Mouse (Mus musculus): Measurements from ENCODE around the gene Rnf111. TPM values are rescaled to one million over a fixed set of nuclear protein-coding genes. Genes with fewer than 3 reads are reported as not detected.

Gene Rnf111
- polyA plus RNA-seq, 1 experiment from 2014 or later = 19.5 TPM

- ATAC-seq (replicated peaks; ENCODE audit: extremely low read depth, insufficient read depth, low FRiP score) = peak; percentile 97
- H3K4me2 ChIP-seq (ENCODE audit: low read depth, low read length) = peak within 1 kb of the TSS; percentile 96
- WGBS = 2% methylated on average over 45 of the region's 45 CpGs
These were observed 82.1 kb downstream of the Rnf111 start, which contains the start of gene Ccnb2 for GRCm38 (mm10) chr9:70421257-70422056. Gene Ccnb2 (minus strand): TSS chr9:70421547.

GRCm38 (mm10) chr9:70416412-70416811, 87.1 kb downstream of the Rnf111 start:
- Histone ChIP-seq H3K27ac (ENCODE audit: low read length) (no peak overlapping the region), H3K9ac (ENCODE audit: low read length) (no peak overlapping the region), H3K4me3 (ENCODE audit: low read length) (no peak overlapping the region), H3K36me3 (ENCODE audit: control insufficient read depth, insufficient read depth) (peaks cover 48% of the 10 kb centered on the region), H3K27me3 (ENCODE audit: control insufficient read depth, insufficient read depth, low read length) (no peaks in the 10 kb centered on the region), H3K4me2 (ENCODE audit: low read depth, low read length) (no peak overlapping the region), H3K9me3 (replicated peaks; ENCODE audit: control insufficient read depth, low read length) (no peaks in the 10 kb centered on the region), H3K4me1 (ENCODE audit: control insufficient read depth, insufficient read depth, low read length) (peaks cover 7% of the 10 kb centered on the region; the same call in 1 of the 2 replicates)
- no peak for ATAC-seq (replicated peaks; ENCODE audit: extremely low read depth, insufficient read depth, low FRiP score)
- WGBS = 80% methylated on average over 3 of the region's 3 CpGs

More at GRCm38 (mm10) chr9:70421257-70422056, 82.1 kb downstream of the Rnf111 start, which contains the start of gene Ccnb2:
- H3K27ac ChIP-seq (ENCODE audit: low read length) = peak within 1 kb of the TSS; percentile 68; the same call in 1 of the 2 replicates
- H3K36me3 ChIP-seq (ENCODE audit: control insufficient read depth, insufficient read depth) = peaks cover 30% of the 10 kb centered on the region
- peak within 1 kb of the TSS; percentile 86 for H3K4me3 ChIP-seq (ENCODE audit: low read length)
- H3K4me1 ChIP-seq (ENCODE audit: control insufficient read depth, insufficient read depth, low read length) = peaks cover 10% of the 10 kb centered on the region; the same call in 1 of the 2 replicates
- peak within 1 kb of the TSS; percentile 90 for H3K9ac ChIP-seq (ENCODE audit: low read length)
- no peaks in the 10 kb centered on the region for H3K27me3 ChIP-seq (ENCODE audit: control insufficient read depth, insufficient read depth, low read length)
- H3K9me3 ChIP-seq (replicated peaks; ENCODE audit: control insufficient read depth, low read length) = no peaks in the 10 kb centered on the region

DNA sequence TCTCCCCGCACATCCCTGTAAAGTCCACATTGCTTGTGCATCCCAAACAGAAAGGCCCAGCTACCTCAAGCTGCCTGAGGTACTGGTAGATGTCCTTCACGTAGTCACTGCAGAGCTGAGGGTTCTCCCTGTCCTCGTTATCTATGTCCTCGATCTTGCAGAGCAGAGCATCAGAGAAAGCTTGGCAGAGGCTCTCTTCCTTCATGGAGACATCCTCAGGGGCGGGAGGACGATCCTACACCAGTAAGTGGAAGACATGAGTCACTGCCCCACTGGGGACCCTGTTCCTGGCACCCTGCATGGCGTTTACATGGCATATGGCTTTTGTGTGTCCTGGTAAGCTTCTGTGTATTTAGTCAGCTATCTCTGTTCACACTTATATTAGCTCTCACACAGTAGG, 90.5 kb downstream of the Rnf111 start:
- no peak overlapping the region for H3K4me3 ChIP-seq (ENCODE audit: low read length)
- no peak overlapping the region for H3K27ac ChIP-seq (ENCODE audit: low read length)
- no peaks in the 10 kb centered on the region for H3K27me3 ChIP-seq (ENCODE audit: control insufficient read depth, insufficient read depth, low read length)
- H3K9ac ChIP-seq (ENCODE audit: low read length) = no peak overlapping the region
- H3K9me3 ChIP-seq (replicated peaks; ENCODE audit: control insufficient read depth, low read length) = no peaks in the 10 kb centered on the region
- peaks cover 70% of the 10 kb centered on the region for H3K36me3 ChIP-seq (ENCODE audit: control insufficient read depth, insufficient read depth)
- H3K4me1 ChIP-seq (ENCODE audit: control insufficient read depth, insufficient read depth, low read length) = no peaks in the 10 kb centered on the region
- no peak overlapping the region for H3K4me2 ChIP-seq (ENCODE audit: low read depth, low read length)
- ATAC-seq (replicated peaks; ENCODE audit: extremely low read depth, insufficient read depth, low FRiP score) = no peak
- WGBS = 90% methylated on average over 7 of the region's 7 CpGs

- no peaks in the 10 kb centered on the region for H3K9me3 ChIP-seq (replicated peaks; ENCODE audit: control insufficient read depth, low read length)
- no peaks in the 10 kb centered on the region for H3K4me1 ChIP-seq (ENCODE audit: control insufficient read depth, insufficient read depth, low read length)
- peaks cover 60% of the 10 kb centered on the region for H3K36me3 ChIP-seq (ENCODE audit: control insufficient read depth, insufficient read depth)
- H3K4me2 ChIP-seq (ENCODE audit: low read depth, low read length) = no peak overlapping the region
- no peak for ATAC-seq (replicated peaks; ENCODE audit: extremely low read depth, insufficient read depth, low FRiP score)
- H3K4me3 ChIP-seq (ENCODE audit: low read length) = no peak overlapping the region
- no peak overlapping the region for H3K9ac ChIP-seq (ENCODE audit: low read length)
- H3K27me3 ChIP-seq (ENCODE audit: control insufficient read depth, insufficient read depth, low read length) = no peaks in the 10 kb centered on the region
- WGBS = 72% methylated on average over 11 of the region's 11 CpGs
- H3K27ac ChIP-seq (ENCODE audit: low read length) = no peak overlapping the region
These were observed 92.9 kb downstream of the Rnf111 start for GRCm38 (mm10) chr9:70410668-70411067.

DNA sequence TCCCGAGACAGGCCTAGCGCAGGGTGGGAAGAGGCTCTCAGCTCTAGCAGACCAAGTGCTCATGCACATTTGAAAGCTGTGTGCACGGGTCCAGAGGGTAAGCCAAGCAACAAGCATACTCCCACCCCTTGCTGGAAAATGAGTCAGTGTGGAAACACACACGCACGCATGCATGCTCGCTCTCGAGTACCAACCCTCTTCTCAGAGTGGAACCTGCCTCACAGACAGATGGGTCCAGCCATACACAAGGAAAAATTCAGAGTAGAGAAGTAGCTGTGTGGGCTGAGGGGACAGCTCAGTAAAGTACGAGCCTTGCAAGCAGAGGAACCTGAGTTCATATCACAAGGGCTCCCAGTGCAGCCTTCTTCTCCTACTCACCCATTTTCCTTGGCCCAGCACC, 93.8 kb downstream of the Rnf111 start:
- no peak overlapping the region for H3K27ac ChIP-seq (ENCODE audit: low read length)
- H3K9ac ChIP-seq (ENCODE audit: low read length) = no peak overlapping the region
- H3K27me3 ChIP-seq (ENCODE audit: control insufficient read depth, insufficient read depth, low read length) = no peaks in the 10 kb centered on the region
- H3K4me3 ChIP-seq (ENCODE audit: low read length) = no peak overlapping the region
- ATAC-seq (replicated peaks; ENCODE audit: extremely low read depth, insufficient read depth, low FRiP score) = no peak
- whole genome bisulfite sequencing = 94% methylated on average over 8 of the region's 8 CpGs
- H3K4me1 ChIP-seq (ENCODE audit: control insufficient read depth, insufficient read depth, low read length) = no peaks in the 10 kb centered on the region
- H3K36me3 ChIP-seq (ENCODE audit: control insufficient read depth, insufficient read depth) = peaks cover 56% of the 10 kb centered on the region
- no peaks in the 10 kb centered on the region for H3K9me3 ChIP-seq (replicated peaks; ENCODE audit: control insufficient read depth, low read length)
- no peak overlapping the region for H3K4me2 ChIP-seq (ENCODE audit: low read depth, low read length)

- Histone ChIP-seq H3K9me3 (replicated peaks; ENCODE audit: control insufficient read depth, low read length) (no peaks in the 10 kb centered on the region), H3K27ac (ENCODE audit: low read length) (no peak overlapping the region), H3K9ac (ENCODE audit: low read length) (no peak overlapping the region), H3K4me2 (ENCODE audit: low read depth, low read length) (no peak overlapping the region), H3K36me3 (ENCODE audit: control insufficient read depth, insufficient read depth) (peaks cover 54% of the 10 kb centered on the region), H3K27me3 (ENCODE audit: control insufficient read depth, insufficient read depth, low read length) (no peaks in the 10 kb centered on the region), H3K4me3 (ENCODE audit: low read length) (no peak overlapping the region), H3K4me1 (ENCODE audit: control insufficient read depth, insufficient read depth, low read length) (no peaks in the 10 kb centered on the region)
- WGBS = 85% methylated on average over 3 of the region's 3 CpGs
- no peak for ATAC-seq (replicated peaks; ENCODE audit: extremely low read depth, insufficient read depth, low FRiP score)
These were observed 94.7 kb downstream of the Rnf111 start for GRCm38 (mm10) chr9:70408791-70409190.

DNA sequence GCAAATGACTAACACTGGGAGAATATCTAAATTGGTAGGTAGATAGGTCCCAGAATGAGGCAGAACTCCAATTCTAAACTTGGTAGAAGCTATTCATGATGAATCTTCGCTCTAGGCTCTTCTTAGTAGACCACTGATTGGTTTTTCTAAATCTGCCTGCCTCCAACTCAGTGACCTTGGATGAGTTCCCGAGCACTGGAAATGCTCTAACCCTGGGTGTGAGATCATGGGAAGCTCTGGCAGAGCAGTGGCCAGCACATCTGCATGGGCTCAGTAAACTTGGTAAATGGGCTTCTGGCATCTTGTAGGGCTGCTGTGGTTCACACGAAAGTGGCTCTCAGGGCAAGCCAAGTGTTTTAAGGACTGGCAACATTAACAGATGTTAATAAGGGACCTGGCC, 96.9 kb downstream of the Rnf111 start:
- no peak for ATAC-seq (replicated peaks; ENCODE audit: extremely low read depth, insufficient read depth, low FRiP score)
- peaks cover 37% of the 10 kb centered on the region for H3K36me3 ChIP-seq (ENCODE audit: control insufficient read depth, insufficient read depth)
- H3K27ac ChIP-seq (ENCODE audit: low read length) = no peak overlapping the region
- no peak overlapping the region for H3K9ac ChIP-seq (ENCODE audit: low read length)
- no peak overlapping the region for H3K4me3 ChIP-seq (ENCODE audit: low read length)
- H3K4me2 ChIP-seq (ENCODE audit: low read depth, low read length) = no peak overlapping the region
- no peaks in the 10 kb centered on the region for H3K9me3 ChIP-seq (replicated peaks; ENCODE audit: control insufficient read depth, low read length)
- WGBS = 79% methylated on average over 3 of the region's 3 CpGs
- no peaks in the 10 kb centered on the region for H3K27me3 ChIP-seq (ENCODE audit: control insufficient read depth, insufficient read depth, low read length)
- H3K4me1 ChIP-seq (ENCODE audit: control insufficient read depth, insufficient read depth, low read length) = no peaks in the 10 kb centered on the region

DNA sequence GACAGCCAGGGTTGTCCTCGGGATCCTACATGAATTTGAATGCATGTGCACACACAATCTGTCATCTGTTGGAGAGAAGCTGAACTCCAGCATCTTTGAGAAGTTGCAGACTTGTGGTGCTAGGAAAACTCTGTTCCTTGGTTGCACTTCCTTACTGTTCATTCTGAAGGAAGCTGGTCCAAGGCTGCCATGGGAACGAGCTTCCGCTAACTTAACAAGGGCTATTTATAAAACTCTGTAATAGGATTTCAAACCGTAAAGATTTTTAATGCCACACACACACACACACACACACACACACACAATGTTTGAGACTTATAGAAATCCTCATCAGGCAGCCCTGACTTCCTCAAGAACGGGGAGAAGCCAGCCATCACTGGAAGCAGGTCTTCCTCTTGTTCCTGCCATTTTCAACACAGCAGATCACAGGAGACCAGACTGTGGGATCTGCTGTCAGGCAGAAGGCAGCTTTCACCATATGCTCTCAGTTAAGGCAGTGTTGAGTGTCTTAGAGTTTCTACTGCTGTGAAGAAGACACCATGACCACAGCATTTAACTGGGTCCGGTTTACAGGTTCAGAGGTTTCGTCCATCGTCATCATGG, 101.5 kb downstream of the Rnf111 start:
- Histone ChIP-seq H3K4me2 (ENCODE audit: low read depth, low read length) (no peak overlapping the region), H3K9me3 (replicated peaks; ENCODE audit: control insufficient read depth, low read length) (no peaks in the 10 kb centered on the region), H3K4me3 (ENCODE audit: low read length) (no peak overlapping the region), H3K27me3 (ENCODE audit: control insufficient read depth, insufficient read depth, low read length) (no peaks in the 10 kb centered on the region), H3K9ac (ENCODE audit: low read length) (no peak overlapping the region), H3K27ac (ENCODE audit: low read length) (no peak overlapping the region), H3K36me3 (ENCODE audit: control insufficient read depth, insufficient read depth) (peaks cover 11% of the 10 kb centered on the region), H3K4me1 (ENCODE audit: control insufficient read depth, insufficient read depth, low read length) (no peaks in the 10 kb centered on the region)
- WGBS = 86% methylated on average over 8 of the region's 8 CpGs
- no peak for ATAC-seq (replicated peaks; ENCODE audit: extremely low read depth, insufficient read depth, low FRiP score)

DNA sequence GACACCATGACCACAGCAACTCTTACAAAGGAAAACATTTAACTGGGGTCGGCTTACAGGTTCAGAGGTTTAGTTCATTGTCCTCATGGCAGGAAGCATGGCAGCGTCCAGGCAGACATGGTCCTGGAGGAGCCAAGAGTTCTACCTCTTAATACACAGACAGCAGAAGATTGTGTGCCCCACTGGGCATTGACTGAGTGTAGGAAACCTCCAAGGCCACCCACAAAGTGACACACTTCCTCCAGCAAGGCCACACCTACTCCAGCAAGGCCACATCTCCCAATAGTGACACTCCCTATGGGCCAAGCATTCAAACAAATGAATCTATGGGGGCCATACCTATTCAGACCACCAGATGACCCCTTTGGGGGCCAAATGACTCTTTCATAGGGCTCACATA, 107.4 kb downstream of the Rnf111 start:
- no peak overlapping the region for H3K4me2 ChIP-seq (ENCODE audit: low read depth, low read length)
- 80% methylated on average over 2 of the region's 2 CpGs for WGBS
- H3K9ac ChIP-seq (ENCODE audit: low read length) = no peak overlapping the region
- no peaks in the 10 kb centered on the region for H3K27me3 ChIP-seq (ENCODE audit: control insufficient read depth, insufficient read depth, low read length)
- H3K36me3 ChIP-seq (ENCODE audit: control insufficient read depth, insufficient read depth) = peaks cover 19% of the 10 kb centered on the region
- no peak overlapping the region for H3K4me3 ChIP-seq (ENCODE audit: low read length)
- no peak overlapping the region for H3K27ac ChIP-seq (ENCODE audit: low read length)
- no peak for ATAC-seq (replicated peaks; ENCODE audit: extremely low read depth, insufficient read depth, low FRiP score)
- H3K4me1 ChIP-seq (ENCODE audit: control insufficient read depth, insufficient read depth, low read length) = no peaks in the 10 kb centered on the region
- no peaks in the 10 kb centered on the region for H3K9me3 ChIP-seq (replicated peaks; ENCODE audit: control insufficient read depth, low read length)

Measured in heart, embryonic 16.5 days (tissue).